Mouse (Mus musculus): ENCODE measurements at regions not wholly inside any gene's neighbourhood (a gene's known extent, or its start where the extent isn't known, plus 50 kb on each side); places are given as distances from the start of the nearest gene placed in this dataset.

- no peak for TF ChIP-seq CTCF (IDR thresholded peaks at IDR 0.05; ENCODE audit: control insufficient read depth, insufficient read depth, insufficient read length)
- TF ChIP-seq MYOG (IDR thresholded peaks at IDR 0.05; ENCODE audit: control insufficient read depth, extremely low read depth, insufficient read length): no peak
- no peak for TF ChIP-seq MAX (IDR thresholded peaks at IDR 0.05)
- TF ChIP-seq CEBPB (IDR thresholded peaks at IDR 0.05; ENCODE audit: low read depth): peak; percentile 49
- TF ChIP-seq USF1 (IDR thresholded peaks at IDR 0.05; ENCODE audit: low read depth): peak; percentile 80
- peak; percentile 87 for TF ChIP-seq MYOD1 (IDR thresholded peaks at IDR 0.05; ENCODE audit: control insufficient read depth, insufficient read length, low read depth)
- TF ChIP-seq FOSL1 (IDR thresholded peaks at IDR 0.05; ENCODE audit: insufficient read depth, low read length, poor library complexity, severe bottlenecking): peak; percentile 84
Observed at GRCm38 (mm10) chr4:84741301-84741700, 66.2 kb upstream of the Bnc2 start.

Measured in C2C12 (cell line).